Mouse (Mus musculus) frontal cortex, postnatal 25 days (tissue): Measurements from ENCODE around the gene Klhdc10.
"Not testable (repeated sequence)": the region's sequence is repeated elsewhere in the genome, so short reads cannot be mapped to it uniquely, and the experiment has no call there.

Source experiments
- DNase-seq, 2 experiments: peaks; one replicate each; pipeline ENCODE4 v3.0.0; 2022; ENCODE audit warnings: low spot score in 2 of 2

Klhdc10 gene

GRCm38 (mm10) chr6:30401308-30402015 is at the start of gene Klhdc10:
Gene Klhdc10, plus strand, starts transcription at chr6:30401868.
- peak; percentile 99 to 100 for DNase-seq

GRCm38 (mm10) chr6:30352762-30353161 is 48.9 kb upstream of the Klhdc10 start:
- DNase-seq: no peak

DNA sequence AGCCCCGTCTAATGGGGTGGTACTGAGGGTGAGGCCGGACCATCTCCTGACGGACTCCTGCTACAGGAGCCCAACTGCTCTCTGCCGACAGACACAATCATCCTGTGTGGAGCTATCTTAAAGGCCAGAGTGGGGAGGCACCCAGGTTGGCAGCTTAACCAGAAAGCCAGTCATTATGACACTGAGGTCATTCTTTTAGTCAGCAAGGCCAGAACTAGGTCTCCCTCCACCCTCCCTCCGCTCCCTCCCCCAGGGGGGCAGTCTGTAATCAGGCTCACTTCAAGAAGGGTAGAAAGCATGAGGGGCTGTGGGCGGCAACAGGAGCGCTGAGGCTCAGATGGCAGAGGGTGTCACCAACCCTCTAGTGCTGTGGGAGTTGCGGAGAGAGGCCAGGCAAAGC is 48.0 kb upstream of the Klhdc10 start:
- DNase-seq: no peak

DNA sequence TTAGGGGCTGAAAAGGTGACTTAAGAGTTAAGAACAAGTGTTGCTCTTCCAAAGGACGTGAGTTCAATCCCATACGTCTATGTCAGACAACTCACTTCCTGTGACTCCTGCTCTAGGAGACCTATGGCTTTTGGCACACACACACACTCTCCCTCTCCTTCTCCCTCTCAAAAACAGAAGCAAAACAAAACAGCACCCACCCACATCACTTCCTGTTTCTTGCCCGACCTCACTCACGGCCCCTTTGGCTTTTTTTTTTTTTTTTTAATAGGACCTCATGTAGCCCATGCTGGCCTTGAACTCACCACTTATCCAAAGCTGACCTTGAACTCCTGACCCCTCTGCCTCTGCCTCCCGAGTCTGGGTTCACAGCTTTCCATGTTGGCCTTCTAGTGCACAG is 46.9 kb upstream of the Klhdc10 start:
- no peak for DNase-seq

DNA sequence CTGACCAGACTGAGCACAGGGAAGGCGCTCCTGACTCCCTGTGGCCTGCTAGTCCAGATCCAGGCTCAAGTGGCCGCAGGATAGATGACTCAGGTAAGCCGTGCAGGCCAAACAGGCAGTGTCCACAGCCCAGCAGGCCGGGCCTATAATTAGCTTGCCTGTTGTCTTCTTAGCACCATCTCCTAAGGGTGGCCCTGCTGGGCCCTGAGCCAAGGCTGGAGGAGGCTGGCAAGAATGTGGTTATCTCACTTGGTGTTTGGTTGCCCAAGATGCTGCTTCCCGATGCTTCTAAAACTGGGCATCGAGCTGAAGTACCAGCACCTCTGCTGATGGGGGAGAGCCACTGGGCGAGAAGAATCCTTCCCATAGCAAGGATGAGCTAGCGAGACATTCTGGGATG is 46.0 kb upstream of the Klhdc10 start:
- DNase-seq: no peak

- no peak for DNase-seq
These were observed 45.5 kb upstream of the Klhdc10 start for GRCm38 (mm10) chr6:30356161-30356560.

DNA sequence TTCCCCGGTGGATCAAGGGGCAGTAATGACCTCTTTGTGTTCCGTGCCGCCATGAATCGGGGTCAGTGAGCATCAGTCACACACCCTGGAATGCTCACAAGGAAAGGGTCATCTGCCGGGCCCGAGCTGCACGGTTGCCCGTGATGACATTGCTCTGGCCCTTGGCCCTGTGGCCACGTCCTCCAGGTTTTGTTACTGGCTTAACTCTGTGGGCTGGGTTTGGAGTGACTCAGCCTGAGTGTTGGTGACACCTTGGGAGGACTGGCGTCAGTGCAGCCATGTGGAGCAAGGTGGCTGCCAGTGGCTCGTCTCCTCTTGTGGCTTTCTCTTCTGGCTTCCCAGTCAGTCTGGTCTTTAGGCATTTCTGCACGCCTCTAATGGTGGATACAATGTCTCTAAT is 45.0 kb upstream of the Klhdc10 start:
- DNase-seq: no peak

DNA sequence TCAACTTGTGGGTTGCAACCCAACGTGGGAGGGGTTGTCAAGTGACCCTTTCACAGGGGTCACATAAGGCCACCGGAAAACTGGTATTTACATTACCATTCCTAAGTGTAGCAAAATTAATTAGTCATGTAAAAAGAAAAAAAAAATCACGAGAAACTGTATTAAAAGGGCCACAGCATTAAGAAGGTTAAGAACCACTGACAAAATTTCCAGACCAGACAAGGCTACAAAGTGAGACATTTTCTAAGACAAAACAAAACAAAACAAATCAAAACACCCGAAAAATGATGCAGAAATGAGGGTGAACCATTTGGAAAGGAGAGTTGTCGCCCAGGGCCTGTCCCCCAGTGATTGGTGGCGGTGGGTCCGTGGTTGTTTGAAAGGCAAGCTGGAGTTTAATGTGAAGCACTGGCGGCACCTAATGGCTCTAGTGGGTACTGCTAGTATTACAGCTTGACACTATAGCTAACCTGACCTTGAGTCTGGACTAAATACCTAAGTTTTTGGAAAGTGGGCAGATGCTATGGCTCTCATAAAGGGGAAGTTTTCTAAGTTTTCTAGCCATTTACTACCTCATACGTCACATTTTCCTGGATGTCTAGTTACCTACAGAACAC is 44.0 kb upstream of the Klhdc10 start:
- peak; percentile 72 to 76 for DNase-seq

DNA sequence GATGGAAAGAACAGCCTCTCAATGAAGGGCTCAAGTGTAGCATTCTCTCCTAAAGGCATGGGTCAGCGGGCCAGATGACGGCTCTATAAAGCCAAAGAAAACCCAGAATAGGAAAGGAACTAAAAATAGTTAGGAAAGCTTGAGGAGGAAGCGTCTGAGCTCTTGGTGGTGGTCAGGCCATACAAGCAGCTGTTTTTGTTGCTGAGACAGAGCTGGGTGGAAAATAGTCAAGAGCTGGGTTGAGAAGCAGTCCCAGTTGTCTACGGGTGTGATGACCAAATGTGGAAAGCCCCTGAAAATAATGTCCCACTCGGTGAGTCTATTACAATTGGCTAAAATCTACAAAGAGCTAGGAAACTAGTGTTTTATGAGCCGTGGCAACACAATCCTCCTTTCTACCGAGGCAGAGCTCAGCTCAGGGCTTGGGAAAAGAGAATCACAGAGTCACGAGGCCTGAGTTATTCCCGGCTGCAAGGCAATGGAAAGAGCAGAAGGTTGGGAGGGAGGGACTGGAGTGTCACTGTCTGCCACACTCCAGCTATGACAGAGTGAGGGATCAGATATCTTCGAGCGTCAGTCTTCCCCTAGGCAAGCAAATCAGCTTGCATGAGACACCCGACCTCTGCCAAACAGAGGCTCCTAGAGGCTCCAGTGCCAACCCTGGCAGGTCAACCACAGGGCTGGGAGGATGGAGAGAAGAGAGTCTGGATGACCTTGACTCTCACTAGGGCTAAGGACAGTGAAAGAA is 41.7 kb upstream of the Klhdc10 start:
- DNase-seq: no peak

GRCm38 (mm10) chr6:30363808-30364207 is 37.9 kb upstream of the Klhdc10 start:
- DNase-seq: no peak

DNA sequence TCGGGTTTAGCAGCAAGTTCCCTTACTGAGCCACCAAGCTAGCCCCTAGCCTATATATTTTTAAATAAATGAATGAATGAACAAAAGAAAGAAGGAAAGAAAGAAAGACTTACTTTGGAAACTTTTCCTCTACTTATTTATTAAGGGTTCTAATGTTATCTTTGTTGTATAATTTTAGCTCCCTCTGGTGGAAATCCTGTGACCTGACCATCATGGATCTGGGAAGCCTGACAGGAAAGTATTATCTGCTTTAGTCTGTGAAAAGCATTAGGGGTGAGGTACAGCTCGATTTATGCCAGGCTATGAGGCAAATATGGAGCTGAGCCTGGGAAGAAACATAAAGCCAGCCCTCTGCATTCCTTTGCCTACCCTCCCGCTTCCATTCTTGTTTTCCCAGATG is 32.4 kb upstream of the Klhdc10 start:
- no peak for DNase-seq

- DNase-seq: no peak
These were observed 28.9 kb upstream of the Klhdc10 start for GRCm38 (mm10) chr6:30372627-30373369.

GRCm38 (mm10) chr6:30374731-30375510 is 26.7 kb upstream of the Klhdc10 start:
- no peak for DNase-seq

GRCm38 (mm10) chr6:30375791-30376190 is 25.9 kb upstream of the Klhdc10 start:
- no peak for DNase-seq

DNA sequence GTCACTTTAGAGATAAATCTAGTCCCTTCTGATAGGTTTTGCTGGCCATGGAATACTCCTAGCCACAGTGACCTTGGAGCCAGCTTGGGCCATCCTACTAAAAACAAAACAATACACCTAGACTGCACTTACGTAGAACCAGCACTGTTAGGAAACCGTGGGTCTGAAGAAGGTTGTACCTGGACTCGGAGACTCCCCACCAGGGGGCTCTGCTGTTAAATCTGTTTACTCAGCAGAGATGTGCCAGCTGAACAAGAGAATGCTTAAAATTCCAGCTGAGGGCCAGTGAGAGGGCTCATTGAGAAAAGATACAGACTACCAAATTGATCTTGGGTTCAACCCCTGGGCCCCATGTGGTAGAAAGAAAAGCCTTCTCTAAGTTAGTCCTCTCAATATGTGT is 20.6 kb upstream of the Klhdc10 start:
- DNase-seq: no peak

GRCm38 (mm10) chr6:30390271-30390670 is 11.4 kb upstream of the Klhdc10 start:
- not testable (repeated sequence) for DNase-seq

DNA sequence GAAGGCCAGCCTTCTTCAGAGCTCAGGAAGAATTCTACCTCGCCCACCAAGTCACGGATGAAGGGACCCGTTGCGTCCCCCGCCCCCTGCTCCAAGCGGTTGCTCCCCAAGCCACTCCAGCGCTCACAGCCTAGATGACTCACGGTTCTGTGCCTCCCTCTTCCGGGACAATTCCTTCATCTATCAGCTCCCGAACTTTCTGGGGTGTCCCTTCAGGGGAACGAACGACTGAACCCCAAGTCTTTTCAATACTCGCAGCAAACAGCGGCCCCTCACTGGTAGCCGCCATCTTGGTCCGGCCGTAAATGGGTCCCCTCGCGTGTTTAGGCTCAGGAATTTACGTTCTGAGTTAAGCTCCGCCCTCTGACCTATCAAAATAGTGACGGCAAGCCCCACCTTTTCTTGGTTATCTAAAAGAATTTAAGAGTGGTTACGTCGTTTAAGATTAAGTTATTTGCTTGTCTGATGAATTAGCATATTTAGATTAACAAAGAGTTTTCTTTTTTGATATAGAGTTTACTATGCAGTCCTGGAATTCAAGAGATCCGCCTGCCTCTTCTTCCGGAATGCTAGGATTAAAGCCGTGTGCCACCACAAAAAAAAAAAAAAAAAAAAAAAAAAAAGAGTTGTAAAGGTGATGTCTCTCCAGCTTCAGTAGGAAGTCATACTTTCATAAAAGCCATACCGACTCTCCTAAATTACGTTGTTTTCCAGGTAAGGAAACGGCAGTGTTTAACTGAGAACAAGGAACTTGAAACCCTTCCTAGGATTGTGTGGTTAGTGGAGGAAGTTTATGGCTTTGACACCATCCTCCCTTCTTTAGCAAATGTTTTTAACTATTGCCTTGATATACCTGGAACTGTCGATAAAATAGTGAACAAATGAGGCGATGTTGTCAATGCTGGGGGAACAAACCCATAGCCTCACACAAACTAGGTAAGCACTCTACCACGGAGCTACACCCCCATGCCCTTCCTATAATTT is 10.7 kb upstream of the Klhdc10 start, which contains the start of gene Zc3hc1:
Gene Zc3hc1, minus strand, starts transcription at position 315 of the 984 bp plus-strand sequence.
- peak; percentile 49 to 62 for DNase-seq

- no peak for DNase-seq
These were observed 9.7 kb upstream of the Klhdc10 start for GRCm38 (mm10) chr6:30391996-30392395.

GRCm38 (mm10) chr6:30400146-30400545 is 1.5 kb upstream of the Klhdc10 start:
- DNase-seq: no peak

DNA sequence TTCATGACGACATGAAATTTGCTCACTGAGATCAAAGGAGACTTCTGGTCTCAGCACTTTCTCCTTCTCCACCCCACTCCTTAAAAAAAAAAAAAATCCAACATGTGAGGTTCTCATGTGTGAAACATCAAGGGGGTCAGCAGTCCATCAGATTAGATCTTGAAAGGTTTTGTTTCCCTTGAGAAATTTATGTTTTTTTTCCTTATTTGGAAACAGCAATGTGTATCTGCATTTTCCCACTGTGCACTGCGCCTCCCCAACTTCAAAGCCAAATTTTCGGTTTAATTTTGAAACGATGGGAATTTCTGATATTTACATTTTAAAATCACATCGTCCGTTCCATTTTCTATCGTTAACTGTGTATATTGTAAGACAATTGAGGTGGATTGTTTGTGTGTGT is 952 bp upstream of the Klhdc10 start:
- no peak for DNase-seq
